Comparison of ENCODE assay signal across 10 mouse cellular contexts in genomic region chr14:19776890-19777289, GRCm38 (mm10). TPM values are rescaled to one million over a fixed set of nuclear protein-coding genes. Genes with fewer than 3 reads are reported as not detected.
DNase-seq lines count a peak whose midpoint lies in the region; ATAC-seq and TF ChIP-seq lines count a peak whose summit lies in the region.
"Had no signal": no experiment of that assay in that cellular context is flagged by ENCODE, and none has a peak within 500 bp of the region (broad histone marks: within the 10 kb centered on the region; RNA-seq: fewer than 3 reads in every experiment).

No protein-coding gene starts in this region.

- H3K4me2 ChIP-seq in forebrain, embryonic 11.5 days (ENCODE audit: low read depth, low read length, severe bottlenecking) = no peak overlapping the region
- H3K4me2 ChIP-seq in forebrain, embryonic 15.5 days (replicated peaks) = no peak overlapping the region
- no peak overlapping the region for H3K4me2 ChIP-seq in liver, postnatal 0 days (ENCODE audit: low read depth, low read length)
- H3K4me2 ChIP-seq: lung, embryonic 15.5 days; stomach, embryonic 15.5 days had no signal

- intact Hi-C loops in heart, postnatal 36 days (cut with DNase I) = loop anchor here (1.0 to 5.0 kb wide), 2 partner anchors 40 to 70 kb away; no protein-coding TSS in a partner anchor

- peak; percentile 73 for DNase-seq in forebrain, embryonic 11.5 days (ENCODE audit: low spot score)
- DNase-seq in urinary bladder, adult 18-20 months (ENCODE audit: low spot score in 2 of 2) = peak; percentile 20 to 54
- no peak for DNase-seq in urinary bladder, postnatal 10 days (ENCODE audit: low spot score)
- peak; percentile 68 to 73 for DNase-seq in heart, postnatal 36 days
- DNase-seq in liver, postnatal 0 days = peak; percentile 61

- H3K27ac ChIP-seq in forebrain, embryonic 11.5 days (ENCODE audit: low read depth, low read length) = no peak overlapping the region
- no peak overlapping the region for H3K27ac ChIP-seq in forebrain, embryonic 15.5 days (replicated peaks)
- H3K27ac ChIP-seq in liver, postnatal 0 days (ENCODE audit: low read depth) = no peak overlapping the region
- no peak overlapping the region for H3K27ac ChIP-seq in testis, adult 2 months (ENCODE audit: control insufficient read depth, insufficient read depth, low read depth, low read length)
- H3K27ac ChIP-seq: lung, embryonic 15.5 days; stomach, embryonic 15.5 days had no signal

- H3K4me3 ChIP-seq in forebrain, embryonic 11.5 days (ENCODE audit: low read depth, low read length) = no peak overlapping the region
- no peak overlapping the region for H3K4me3 ChIP-seq in forebrain, embryonic 15.5 days
- H3K4me3 ChIP-seq in liver, postnatal 0 days (ENCODE audit: low read depth, low read length) = no peak overlapping the region
- H3K4me3 ChIP-seq in testis, adult 2 months (ENCODE audit: control insufficient read depth, low read depth, low read length) = no peak overlapping the region
- H3K4me3 ChIP-seq: lung, embryonic 15.5 days; stomach, embryonic 15.5 days had no signal

- H3K4me1 ChIP-seq in forebrain, embryonic 11.5 days (replicated peaks; ENCODE audit: control insufficient read depth, insufficient read depth, low read length) = no peaks in the 10 kb centered on the region
- H3K4me1 ChIP-seq in forebrain, embryonic 15.5 days = no peaks in the 10 kb centered on the region
- no peaks in the 10 kb centered on the region for H3K4me1 ChIP-seq in liver, postnatal 0 days (ENCODE audit: insufficient read depth)
- no peaks in the 10 kb centered on the region for H3K4me1 ChIP-seq in testis, adult 2 months (ENCODE audit: control insufficient read depth, insufficient read depth, low read length)

- TF ChIP-seq POLR2A in testis, adult 2 months (IDR thresholded peaks at IDR 0.05; ENCODE audit: control insufficient read depth, low read depth, low read length) = no peak

- H3K36me3 ChIP-seq in forebrain, embryonic 11.5 days (ENCODE audit: control insufficient read depth, insufficient read depth, low read length) = no peaks in the 10 kb centered on the region
- H3K36me3 ChIP-seq in forebrain, embryonic 15.5 days = no peaks in the 10 kb centered on the region
- H3K36me3 ChIP-seq in liver, postnatal 0 days (replicated peaks; ENCODE audit: insufficient read depth, low read length) = 0 out of 2 replicates have a peak, but pooled peaks cover 6% of the 10 kb centered on the region
- no peaks in the 10 kb centered on the region for H3K36me3 ChIP-seq in testis, adult 2 months (ENCODE audit: control insufficient read depth, insufficient read depth, low read length)
- H3K36me3 ChIP-seq: stomach, embryonic 15.5 days had no signal

- no peak overlapping the region for H3K9ac ChIP-seq in forebrain, embryonic 11.5 days (ENCODE audit: low read length)
- H3K9ac ChIP-seq in forebrain, embryonic 15.5 days (replicated peaks) = no peak overlapping the region
- no peak overlapping the region for H3K9ac ChIP-seq in liver, postnatal 0 days (replicated peaks)
- H3K9ac ChIP-seq: lung, embryonic 15.5 days; stomach, embryonic 15.5 days had no signal

- no peak for TF ChIP-seq EP300 in liver, postnatal 0 days (IDR thresholded peaks at IDR 0.05; ENCODE audit: low read depth)

- 37% methylated on average over 6 of the region's 6 CpGs for WGBS in forebrain, embryonic 11.5 days
- 43% methylated on average over 6 of the region's 6 CpGs for WGBS in forebrain, embryonic 15.5 days
- 55% methylated on average over 6 of the region's 6 CpGs for WGBS in liver, postnatal 0 days (ENCODE audit: insufficient replicate concordance)

- peak; percentile 85 for TF ChIP-seq CTCF in liver, postnatal 0 days (IDR thresholded peaks at IDR 0.05; ENCODE audit: low read depth)
- TF ChIP-seq CTCF in testis, adult 2 months (IDR thresholded peaks at IDR 0.05; ENCODE audit: control insufficient read depth, insufficient read depth, insufficient replicate concordance, low read depth, low read length) = peak; percentile 81; the same call in 1 of the 2 replicates

- no peak for ATAC-seq in forebrain, embryonic 11.5 days (replicated peaks; ENCODE audit: low FRiP score)
- ATAC-seq in forebrain, embryonic 15.5 days (replicated peaks) = no peak
- ATAC-seq in liver, postnatal 0 days = peak; percentile 61; the same call in 1 of the 2 replicates
- no peak for ATAC-seq in activated CD4-positive, CD25-positive, alpha-beta regulatory T cell, adult 4 months

- no peaks in the 10 kb centered on the region for H3K27me3 ChIP-seq in forebrain, embryonic 11.5 days (ENCODE audit: control insufficient read depth, insufficient read depth, low read length)
- H3K27me3 ChIP-seq in forebrain, embryonic 15.5 days = no peaks in the 10 kb centered on the region
- H3K27me3 ChIP-seq in liver, postnatal 0 days (ENCODE audit: insufficient read depth, low read length) = no peaks in the 10 kb centered on the region
- no peaks in the 10 kb centered on the region for H3K27me3 ChIP-seq in testis, adult 2 months (ENCODE audit: control insufficient read depth, insufficient read depth, low read length)
- H3K27me3 ChIP-seq: stomach, embryonic 15.5 days had no signal

- H3K9me3 ChIP-seq in forebrain, embryonic 11.5 days (ENCODE audit: control insufficient read depth, low read length) = no peaks in the 10 kb centered on the region
- H3K9me3 ChIP-seq in forebrain, embryonic 15.5 days = no peaks in the 10 kb centered on the region
- no peaks in the 10 kb centered on the region for H3K9me3 ChIP-seq in liver, postnatal 0 days (ENCODE audit: low read length)
- H3K9me3 ChIP-seq: lung, embryonic 15.5 days; stomach, embryonic 15.5 days had no signal

RNA-seq across cellular contexts. Expression of gene Nid2, which starts 25.8 kb away (rescaled TPM):
- polyA plus RNA-seq in forebrain, embryonic 11.5 days (2014; fragmentation: Nextera tagmentation; extraction: Ambion mirVana) = 45.2 and 46.6 TPM in 2 replicates
- polyA plus RNA-seq in forebrain, embryonic 15.5 days (2015; fragmentation: Nextera tagmentation; extraction: Ambion mirVana) = 22.2 and 29.9 TPM in 2 replicates
- 10 to 100 TPM; 35.0 to 36.3 TPM for total RNA-seq in heart, postnatal 36 days (2021)
- polyA plus RNA-seq in liver, postnatal 0 days (2015; fragmentation: Nextera tagmentation; extraction: Ambion mirVana) = 4.9 and 5.9 TPM in 2 replicates
- 5.7 and 7.0 TPM in 2 replicates for polyA plus RNA-seq in testis, adult 2 months (2012; rRNA removed)
- 1 to 10 TPM; 1.1 to 2.9 TPM for polyA plus RNA-seq in activated CD4-positive, CD25-positive, alpha-beta regulatory T cell, adult 4 months (2017; shearing (Covaris generic))

RNA-seq across cellular contexts. Expression of gene Rtraf, which starts 46.7 kb away (rescaled TPM):
- polyA plus RNA-seq in forebrain, embryonic 11.5 days (2014; fragmentation: Nextera tagmentation; extraction: Ambion mirVana) = 245 and 274 TPM in 2 replicates
- polyA plus RNA-seq in forebrain, embryonic 15.5 days (2015; fragmentation: Nextera tagmentation; extraction: Ambion mirVana) = 188 and 190 TPM in 2 replicates
- total RNA-seq in heart, postnatal 36 days (2021) = 10 to 100 TPM; 71.0 to 75.8 TPM
- 100 and 106 TPM in 2 replicates for polyA plus RNA-seq in liver, postnatal 0 days (2015; fragmentation: Nextera tagmentation; extraction: Ambion mirVana)
- 64.6 and 67.4 TPM in 2 replicates for polyA plus RNA-seq in testis, adult 2 months (2012; rRNA removed)
- 100 to 1,000 TPM; 142 to 157 TPM for polyA plus RNA-seq in activated CD4-positive, CD25-positive, alpha-beta regulatory T cell, adult 4 months (2017; shearing (Covaris generic))
